Mouse (Mus musculus) bone marrow, adult 2 months (tissue): Measurements from ENCODE around the gene Lcat.

Source experiments
- CTCF ChIP-seq: fragments of 200-500 bp; IDR thresholded peaks from 2 replicates; pipeline ENCODE4 v1.5.1; 2011; ENCODE audit warnings: low read length, control low read depth; ENCODE audit not compliant: control insufficient read depth, insufficient read depth
- POLR2A ChIP-seq: fragments of 200-500 bp; IDR thresholded peaks from 2 replicates; pipeline ENCODE4 v1.6.1; 2011; ENCODE audit warnings: low read depth, mild to moderate bottlenecking, control low read depth, low read length, borderline replicate concordance; ENCODE audit not compliant: control insufficient read depth

DNA sequence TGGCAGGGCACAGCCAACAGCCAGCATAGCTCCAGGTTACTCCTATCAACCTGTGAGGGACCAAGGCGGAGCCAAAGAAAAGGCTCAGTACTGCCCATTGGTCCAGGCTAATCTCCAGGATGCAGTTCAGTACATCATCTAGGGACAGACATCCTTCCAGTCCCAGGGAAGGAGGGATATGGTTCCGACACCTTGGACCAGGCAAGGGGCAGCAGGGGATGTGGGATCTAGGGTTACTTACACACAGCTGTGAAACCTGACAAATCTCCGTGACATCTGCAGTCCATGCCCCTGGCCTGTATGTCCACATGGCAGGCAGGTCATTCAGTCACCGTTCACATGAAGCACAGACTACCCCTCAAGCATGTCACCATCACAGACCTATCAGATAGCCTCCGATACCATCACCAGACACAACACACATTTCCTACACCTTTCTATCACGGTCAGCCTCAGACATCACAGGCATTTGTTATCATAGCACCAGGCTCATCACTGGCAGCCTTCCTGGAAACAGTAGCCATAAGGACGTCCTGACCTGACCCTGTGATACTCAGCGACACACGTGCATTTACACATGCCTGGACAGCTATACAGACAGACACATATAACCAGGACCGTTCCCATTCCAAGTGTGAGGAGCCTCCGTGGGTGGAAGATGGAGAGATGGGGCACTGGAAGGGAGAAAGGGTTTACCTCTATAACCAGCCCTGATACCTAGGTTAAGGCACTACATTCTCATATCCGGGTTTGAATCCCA is 21.5 kb upstream of the Lcat start:
- TF ChIP-seq POLR2A (no peak), CTCF (no peak; the same call in 1 of the 2 replicates)
